Mouse (Mus musculus): ENCODE results near the gene Faim2.

GRCm38 (mm10) chr15:99553767-99554166 is 25.8 kb upstream of the Faim2 start:
- TF ChIP-seq CTCF (IDR thresholded peaks at IDR 0.05; ENCODE audit: low read depth) (no peak), EP300 (optimal IDR thresholded peaks at IDR 0.05) (no peak)
